Mouse (Mus musculus) ES-E14 (cell line): ENCODE results near the gene Nlrc5. TPM values are rescaled to one million over a fixed set of nuclear protein-coding genes. Genes with fewer than 3 reads are reported as not detected.
A peak's percentile ranks its signal among the peaks of the same experiment; 100 is the strongest.

Source experiments
- DNase-seq: peaks from one replicate; pipeline ENCODE4 v3.0.0-alpha.2; 2013; ENCODE audit warnings: low read depth, low spot score
- H3K27ac ChIP-seq: 2 replicates; pipeline ENCODE4 v1.5.1; 2012; ENCODE audit warnings: low read depth, mild to moderate bottlenecking, low read length, moderate library complexity, mixed read lengths; ENCODE audit not compliant: poor library complexity, insufficient read depth, severe bottlenecking
- H3K36me3 ChIP-seq: 2 replicates; pipeline ENCODE4 v1.6.1; 2012; ENCODE audit warnings: mild to moderate bottlenecking, low read length, moderate library complexity, mixed read lengths; ENCODE audit not compliant: control insufficient read depth, poor library complexity, insufficient read depth, severe bottlenecking
- H3K4me1 ChIP-seq, 2 experiments: fragments of 150-350 bp in 1 of 2; sonication (generic) in 1 of 2; 2 replicates each; pipeline ENCODE4 v1.6.1; 2012; ENCODE audit warnings: low read length in 2 of 2, mild to moderate bottlenecking in 1 of 2, mixed read lengths in 1 of 2; ENCODE audit not compliant: control insufficient read depth in 2 of 2, insufficient read depth in 2 of 2, poor library complexity in 1 of 2
- H3K4me3 ChIP-seq, 2 experiments: fragments of 150-350 bp in 1 of 2; sonication (generic) in 1 of 2; 2 replicates each; pipeline ENCODE4 v1.5.1; 2012; ENCODE audit warnings: low read length in 2 of 2, low read depth in 1 of 2, mild to moderate bottlenecking in 1 of 2, mixed read lengths in 1 of 2; ENCODE audit not compliant: insufficient read depth in 1 of 2, poor library complexity in 1 of 2, severe bottlenecking in 1 of 2
- H3K9ac ChIP-seq: 2 replicates; pipeline ENCODE4 v1.6.1; 2012; ENCODE audit warnings: low read depth, mild to moderate bottlenecking, low read length, mixed read lengths; ENCODE audit not compliant: poor library complexity, insufficient read depth, severe bottlenecking
- H3K9me3 ChIP-seq: fragments of 150-350 bp; sonication (generic); 2 replicates; pipeline ENCODE4 v1.6.1; 2012; ENCODE audit warnings: low read depth, mild to moderate bottlenecking, low read length; ENCODE audit not compliant: control insufficient read depth, insufficient read depth
- CHD2 ChIP-seq: IDR thresholded peaks from 2 replicates; pipeline ENCODE4 v1.6.1; 2014; ENCODE audit warnings: mild to moderate bottlenecking, low read depth, low read length, inconsistent platforms
- HCFC1 ChIP-seq: IDR thresholded peaks from 2 replicates; pipeline ENCODE4 v1.6.1; 2012; ENCODE audit warnings: low read length, inconsistent platforms, borderline replicate concordance; ENCODE audit not compliant: insufficient read depth
- MAFK ChIP-seq: IDR thresholded peaks from 2 replicates; pipeline ENCODE4 v1.6.1; 2014; ENCODE audit warnings: mild to moderate bottlenecking, low read depth, low read length, inconsistent platforms; ENCODE audit not compliant: insufficient read depth
- ZC3H11A ChIP-seq: IDR thresholded peaks from 2 replicates; pipeline ENCODE4 v1.6.1; 2012; ENCODE audit warnings: low read depth, mild to moderate bottlenecking, inconsistent platforms, low read length, borderline replicate concordance
- ZNF384 ChIP-seq: IDR thresholded peaks from 2 replicates; pipeline ENCODE4 v1.6.1; 2012; ENCODE audit warnings: low read depth, low read length, inconsistent platforms
- in situ Hi-C, 2 experiments: fragments of 600-800 bp; cut with MboI; formaldehyde crosslinking; loops; one replicate each; pipeline ENCODE4 v1.15.1; 2025; ENCODE audit warnings: low sequenced_read_pairs in 2 of 2, inconsistent platforms in 1 of 2; ENCODE audit not compliant: unreplicated experiment in 2 of 2
- total RNA-seq: library from RNA; depleted of rRNA; stranded (reverse); fragments of 300-350 nt; gene quantifications from 2 replicates; pipeline ENCODE4 v1.2.3, GENCODE M21; 2012; rRNA removed

The Nlrc5 gene
- total RNA-seq, result 0.76 and 1.8 TPM in 2 replicates

- TF ChIP-seq MAFK (no peak), ZC3H11A (no peak), CHD2 (no peak), HCFC1 (no peak), ZNF384 (no peak)
- DNase-seq, result no peak
- in situ Hi-C loops, result no loop called here
- H3K4me1 ChIP-seq, result no peaks in the 10 kb centered on the region
- no peaks in the 10 kb centered on the region for H3K9me3 ChIP-seq
- no peaks in the 10 kb centered on the region for H3K36me3 ChIP-seq
- H3K4me3 ChIP-seq, result peak within 1 kb of the TSS; percentile 51 to 66
- H3K9ac ChIP-seq, result peak within 1 kb of the TSS; percentile 47
- H3K27ac ChIP-seq, result no peak within 1 kb of the TSS
These were observed at the start of gene Nlrc5 for GRCm38 (mm10) chr8:94433981-94434466. TSS of gene Nlrc5 (plus strand) at chr8:94434356.

- peaks cover 0 to 9% of the 10 kb centered on the region in 2 experiments; a peak in 1 of 4 replicates for H3K4me1 ChIP-seq
- no peak overlapping the region; the same call in 1 of the 2 replicates for H3K27ac ChIP-seq
- no peak for DNase-seq
- no peaks in the 10 kb centered on the region for H3K9me3 ChIP-seq
- H3K9ac ChIP-seq, result peak overlapping the region; percentile 94
- peaks cover 7% of the 10 kb centered on the region; the same call in 1 of the 2 replicates for H3K36me3 ChIP-seq
- in situ Hi-C loops, result no loop called here
- TF ChIP-seq MAFK, result no peak
- no peak for TF ChIP-seq HCFC1
- TF ChIP-seq ZNF384, result no peak
- peak overlapping the region; percentile 72 to 91 for H3K4me3 ChIP-seq
These were observed 48.5 kb upstream of the Nlrc5 start for GRCm38 (mm10) chr8:94385506-94386213.

- TF ChIP-seq ZNF384, result no peak
- TF ChIP-seq CHD2, result peak; percentile 67; the same call in 1 of the 2 replicates
- in situ Hi-C loops, result no loop called here
- H3K4me3 ChIP-seq, result peak within 1 kb of the TSS; percentile 81 to 91
These were observed 47.7 kb upstream of the Nlrc5 start, which contains the start of gene Herpud1 for GRCm38 (mm10) chr8:94386214-94387026. TSS of gene Herpud1 (plus strand) at chr8:94386438.

DNA sequence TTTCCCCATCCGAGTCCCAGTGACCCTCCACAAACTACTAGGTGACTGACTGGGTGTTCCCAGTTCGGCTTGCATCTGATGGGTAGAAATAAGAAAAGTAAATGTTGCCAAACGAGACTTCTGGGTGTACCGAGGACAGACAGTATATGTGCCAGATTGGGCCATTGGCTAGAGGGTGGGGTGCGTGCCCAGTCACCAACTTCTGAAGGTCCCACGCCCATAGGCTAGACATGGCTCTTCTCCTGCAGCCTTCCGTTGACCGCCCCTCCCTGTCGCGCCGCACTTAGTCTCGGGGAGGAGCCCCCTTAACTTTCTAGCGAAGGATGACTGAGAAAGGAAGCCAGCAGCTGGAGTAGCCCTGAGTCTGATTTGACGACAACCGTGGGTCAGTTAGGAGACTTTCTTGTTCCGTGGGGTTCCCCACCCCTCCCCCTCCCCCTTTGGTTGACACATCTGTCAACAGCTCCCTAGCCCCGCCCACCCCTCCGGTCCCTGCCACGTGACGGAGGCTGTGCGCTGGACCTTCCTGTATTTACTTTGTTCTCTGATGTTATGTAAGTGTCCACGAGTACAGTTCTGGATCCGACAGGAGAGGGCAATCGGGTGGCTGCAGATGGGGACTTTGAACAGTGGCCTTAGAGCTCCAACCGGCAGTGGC lies 47.0 kb upstream of the Nlrc5 start:
- Histone ChIP-seq H3K36me3 (peaks cover 20% of the 10 kb centered on the region; the same call in 1 of the 2 replicates), H3K4me1 (peaks cover 0 to 9% of the 10 kb centered on the region in 2 experiments; a peak in 1 of 4 replicates), H3K9ac (peak overlapping the region; percentile 87), H3K27ac (no peak overlapping the region), H3K9me3 (no peaks in the 10 kb centered on the region), H3K4me3 (peak overlapping the region; percentile 81 to 91)
- no peak for TF ChIP-seq ZC3H11A
- no peak for TF ChIP-seq ZNF384
- TF ChIP-seq CHD2, result no peak
- no peak for TF ChIP-seq HCFC1
- TF ChIP-seq MAFK, result no peak
- DNase-seq, result peak; percentile 47
- in situ Hi-C loops, result no loop called here

More at GRCm38 (mm10) chr8:94386214-94387026, 47.7 kb upstream of the Nlrc5 start, which contains the start of gene Herpud1:
- H3K27ac ChIP-seq, result peak within 1 kb of the TSS; percentile 4; the same call in 1 of the 2 replicates
- H3K9ac ChIP-seq, result peak within 1 kb of the TSS; percentile 94
- peaks cover 15% of the 10 kb centered on the region; the same call in 1 of the 2 replicates for H3K36me3 ChIP-seq
- H3K9me3 ChIP-seq, result no peaks in the 10 kb centered on the region
- peaks cover 0 to 9% of the 10 kb centered on the region in 2 experiments; a peak in 1 of 4 replicates for H3K4me1 ChIP-seq
- DNase-seq, result peak; percentile 91
